Mouse (Mus musculus) urinary bladder, postnatal 14 days (tissue): Measurements from ENCODE around the gene Casp7.
A peak's percentile ranks its signal among the peaks of the same experiment; 100 is the strongest.

Experiments used
- DNase-seq: peaks from one replicate; pipeline ENCODE4 v3.0.0; 2021; ENCODE audit warnings: low spot score

Gene Casp7

DNA sequence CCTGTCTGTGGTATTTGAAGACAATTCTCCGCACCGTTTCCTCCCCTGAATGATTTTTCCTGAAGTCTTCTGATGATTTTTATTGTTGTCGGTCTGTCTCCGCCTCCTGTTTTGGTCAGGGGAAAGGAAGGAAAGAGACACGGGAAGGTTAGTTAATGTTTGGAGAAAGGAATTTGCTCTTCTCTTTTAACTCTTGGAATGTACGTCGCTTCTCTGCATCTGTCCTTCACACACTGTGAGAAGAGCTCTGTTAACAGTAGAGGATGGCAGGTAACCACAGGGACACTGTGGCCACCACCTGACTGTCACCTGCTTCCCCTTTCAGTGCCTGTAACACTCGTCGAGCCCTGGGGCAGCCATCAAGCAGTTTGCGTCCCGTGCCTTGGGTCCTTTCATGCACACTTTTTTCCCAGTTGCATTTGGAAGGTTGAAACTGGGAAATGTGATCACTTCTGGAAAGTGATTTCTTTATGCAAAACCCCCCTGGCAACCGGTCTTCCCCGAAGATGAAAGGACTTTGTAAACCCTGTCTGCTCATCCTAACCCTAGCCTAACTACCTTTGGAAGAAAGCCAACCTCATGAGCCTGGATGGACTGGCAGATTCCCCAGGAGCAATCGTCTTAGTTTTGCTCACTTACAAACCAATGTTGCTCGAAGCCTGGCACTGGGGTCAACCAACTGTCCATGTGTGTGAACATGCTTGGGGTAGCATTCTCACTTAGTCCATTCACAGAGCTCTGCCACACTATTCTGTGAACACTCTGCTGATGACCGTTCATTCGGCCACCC lies 27.9 kb downstream of the Casp7 start:
- DNase-seq = no peak

GRCm38 (mm10) chr19:56425492-56425891 lies 28.6 kb downstream of the Casp7 start:
- no peak for DNase-seq

- no peak for DNase-seq
These were observed 33.4 kb downstream of the Casp7 start for GRCm38 (mm10) chr19:56430369-56430768.

GRCm38 (mm10) chr19:56432706-56433105 lies 35.8 kb downstream of the Casp7 start:
- no peak for DNase-seq

DNA sequence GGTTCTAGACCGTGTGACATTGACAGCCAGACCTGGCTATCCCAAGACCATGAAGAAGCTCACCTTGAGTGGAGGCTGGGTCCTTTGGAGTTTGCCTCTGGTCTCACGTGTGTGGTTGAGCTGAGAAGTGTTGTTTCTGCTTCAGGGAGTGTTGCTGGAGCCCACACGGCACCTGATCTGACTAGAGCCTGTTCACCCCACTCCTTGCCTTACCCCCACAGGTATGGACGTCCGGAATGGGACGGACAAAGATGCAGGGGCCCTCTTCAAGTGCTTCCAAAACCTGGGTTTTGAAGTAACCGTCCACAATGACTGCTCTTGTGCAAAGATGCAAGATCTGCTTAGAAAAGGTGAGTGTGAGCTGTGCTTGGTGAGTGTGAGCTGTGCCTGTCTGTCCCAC lies 36.7 kb downstream of the Casp7 start:
- DNase-seq = no peak

DNA sequence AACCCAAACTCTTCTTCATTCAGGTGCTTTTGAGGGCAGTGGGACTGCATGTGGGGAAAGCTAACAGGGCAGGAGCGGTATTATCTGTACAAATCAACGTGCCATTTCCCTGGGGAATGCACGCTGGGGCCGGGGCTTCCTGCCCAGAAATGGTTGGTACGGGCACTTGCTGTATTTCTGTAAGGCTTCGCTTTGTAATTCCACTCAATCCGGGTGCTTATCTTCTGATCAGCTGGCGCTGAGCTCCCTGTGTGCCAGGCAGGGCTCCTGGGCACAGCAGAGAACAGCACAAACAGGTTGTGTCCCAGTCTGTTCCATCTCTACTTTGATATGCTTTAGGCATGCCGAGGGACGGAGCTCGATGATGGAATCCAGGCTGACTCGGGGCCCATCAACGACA lies 39.5 kb downstream of the Casp7 start:
- DNase-seq = peak; percentile 53

DNA sequence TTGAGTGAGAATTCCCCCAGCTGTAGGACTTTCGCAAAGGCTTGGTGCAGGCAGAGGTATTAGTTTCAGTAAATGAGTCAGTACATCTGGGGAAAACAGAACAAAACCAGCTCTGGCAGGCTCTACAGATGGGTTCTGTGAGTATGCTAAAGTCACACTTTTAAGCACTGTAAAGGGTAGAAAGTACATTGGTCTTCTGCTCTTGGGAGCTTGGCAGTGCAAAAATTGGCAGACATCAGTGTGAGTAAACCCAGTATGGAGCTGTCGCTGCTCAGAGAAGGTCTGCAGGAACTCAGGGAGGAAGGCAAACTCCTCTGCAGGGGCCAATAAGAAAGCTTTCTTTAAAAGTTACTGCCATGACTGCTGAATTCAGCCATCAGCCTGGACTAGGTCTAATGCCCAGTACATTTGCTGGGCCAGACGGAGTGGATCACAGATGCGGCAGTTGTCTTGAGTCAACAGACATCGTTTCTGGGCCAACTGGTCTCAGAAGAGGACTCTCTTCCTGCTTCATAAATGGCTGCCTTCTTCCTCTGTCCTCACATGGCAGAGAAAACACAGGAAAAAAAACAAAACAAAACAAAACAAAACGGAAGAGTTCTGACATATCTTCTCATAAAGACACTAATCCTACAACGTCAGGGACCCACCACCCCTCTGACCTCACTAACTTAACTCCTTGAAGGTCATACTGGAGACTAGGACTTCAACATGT lies 41.6 kb downstream of the Casp7 start:
- DNase-seq = peak; percentile 46

GRCm38 (mm10) chr19:56439072-56439434 lies 42.1 kb downstream of the Casp7 start:
- no peak for DNase-seq

GRCm38 (mm10) chr19:56443445-56443844 lies 46.5 kb downstream of the Casp7 start:
- no peak for DNase-seq

DNA sequence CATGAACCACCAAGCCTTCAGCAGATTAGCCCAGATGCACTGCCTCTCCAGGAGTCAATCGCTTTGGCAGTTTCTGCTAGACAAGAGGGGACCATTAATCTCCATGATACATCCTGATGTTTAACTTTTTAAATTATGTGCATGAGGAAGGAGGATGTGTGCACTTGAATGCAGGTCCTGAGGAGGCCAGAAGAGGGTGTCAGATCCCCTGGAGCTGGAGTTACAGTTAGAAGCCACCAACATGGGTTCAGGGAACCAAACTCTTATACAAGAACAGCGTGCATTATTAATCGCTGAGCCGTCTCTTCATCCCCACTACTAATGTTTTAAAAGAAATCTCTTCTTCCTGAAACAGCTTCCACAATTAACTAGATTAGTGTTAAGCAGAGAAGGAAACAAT lies 51.9 kb downstream of the Casp7 start:
- no peak for DNase-seq

GRCm38 (mm10) chr19:56449537-56449936 lies 52.6 kb downstream of the Casp7 start:
- no peak for DNase-seq

DNA sequence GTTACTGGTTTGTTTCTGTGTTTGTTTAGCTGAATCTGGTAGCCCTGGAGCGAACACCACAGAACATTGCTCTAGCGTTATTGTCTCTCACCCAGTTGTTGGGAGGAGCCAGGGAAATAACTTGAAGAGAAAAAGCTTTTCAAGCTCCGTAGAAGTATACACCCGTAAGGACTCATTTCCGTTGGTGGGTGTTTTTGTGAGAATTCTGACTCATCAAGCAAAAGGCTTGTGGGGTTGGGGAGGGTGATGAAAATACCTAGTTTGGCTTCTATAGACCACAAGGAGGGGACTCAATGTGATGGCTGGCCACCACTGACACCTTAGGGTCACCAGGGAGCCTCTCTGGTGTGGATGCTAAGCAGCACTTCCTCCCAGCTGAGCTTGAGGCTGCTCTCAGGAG lies 54.0 kb downstream of the Casp7 start:
- no peak for DNase-seq

- no peak for DNase-seq
These were observed 54.9 kb downstream of the Casp7 start for GRCm38 (mm10) chr19:56451867-56452266.

DNA sequence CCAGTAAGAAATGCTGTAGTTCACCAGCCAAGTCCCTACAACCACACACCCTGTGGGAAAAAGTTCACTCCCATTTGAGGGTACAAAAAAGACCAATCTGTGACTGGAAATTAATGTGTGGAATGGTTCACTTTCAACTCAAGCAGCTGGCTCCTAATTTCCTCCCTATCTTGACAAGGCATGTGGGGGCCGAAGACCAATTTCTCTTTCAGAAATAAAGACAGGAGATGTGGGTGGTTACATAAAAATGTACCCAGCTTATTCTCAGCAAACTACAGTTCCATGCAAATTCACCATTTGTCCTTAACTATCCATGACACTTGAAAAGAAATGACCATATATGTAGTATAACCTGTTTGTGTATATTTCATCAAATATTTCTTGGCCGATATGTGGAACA lies 55.5 kb downstream of the Casp7 start:
- no peak for DNase-seq

DNA sequence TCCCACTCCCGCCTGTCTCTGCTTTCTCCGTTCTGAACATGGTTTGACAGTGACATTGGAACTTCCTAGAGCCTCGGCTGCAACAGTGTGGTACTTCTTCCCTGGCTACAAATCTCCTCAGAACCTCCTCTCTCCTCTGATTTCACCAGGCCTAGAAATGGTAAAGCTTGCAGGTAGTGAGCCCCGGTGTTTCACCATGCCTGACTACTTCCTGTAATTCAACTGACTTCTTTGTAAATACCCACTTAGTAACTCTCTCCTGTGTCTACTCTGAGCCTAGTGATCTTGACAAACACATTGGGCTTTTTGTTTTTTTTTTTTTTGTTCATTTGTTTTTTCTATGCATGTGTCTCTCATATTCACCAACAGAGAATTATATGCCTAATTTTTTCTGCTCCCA lies 57.9 kb downstream of the Casp7 start:
- no peak for DNase-seq

GRCm38 (mm10) chr19:56455369-56455768 lies 58.4 kb downstream of the Casp7 start:
- no peak for DNase-seq

DNA sequence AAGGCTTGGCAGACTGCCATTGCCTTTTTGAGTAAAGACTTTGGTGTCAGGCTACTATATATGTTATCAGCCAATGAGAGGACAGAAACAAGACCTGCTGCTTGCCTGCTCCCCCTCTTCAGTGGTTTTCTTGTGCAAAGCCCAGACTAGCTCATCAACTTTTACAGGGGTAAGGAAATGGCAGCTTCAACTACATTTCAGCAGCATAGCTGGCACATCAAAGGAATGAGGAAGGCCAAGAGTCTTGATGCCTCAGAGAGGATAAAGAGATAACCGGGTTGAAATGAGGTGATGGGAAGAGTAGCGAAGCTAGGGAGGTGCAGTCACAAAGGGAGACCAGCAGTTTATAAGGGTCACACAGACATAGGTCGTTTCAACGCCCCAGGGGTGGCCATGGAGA lies 60.6 kb downstream of the Casp7 start:
- no peak for DNase-seq

DNA sequence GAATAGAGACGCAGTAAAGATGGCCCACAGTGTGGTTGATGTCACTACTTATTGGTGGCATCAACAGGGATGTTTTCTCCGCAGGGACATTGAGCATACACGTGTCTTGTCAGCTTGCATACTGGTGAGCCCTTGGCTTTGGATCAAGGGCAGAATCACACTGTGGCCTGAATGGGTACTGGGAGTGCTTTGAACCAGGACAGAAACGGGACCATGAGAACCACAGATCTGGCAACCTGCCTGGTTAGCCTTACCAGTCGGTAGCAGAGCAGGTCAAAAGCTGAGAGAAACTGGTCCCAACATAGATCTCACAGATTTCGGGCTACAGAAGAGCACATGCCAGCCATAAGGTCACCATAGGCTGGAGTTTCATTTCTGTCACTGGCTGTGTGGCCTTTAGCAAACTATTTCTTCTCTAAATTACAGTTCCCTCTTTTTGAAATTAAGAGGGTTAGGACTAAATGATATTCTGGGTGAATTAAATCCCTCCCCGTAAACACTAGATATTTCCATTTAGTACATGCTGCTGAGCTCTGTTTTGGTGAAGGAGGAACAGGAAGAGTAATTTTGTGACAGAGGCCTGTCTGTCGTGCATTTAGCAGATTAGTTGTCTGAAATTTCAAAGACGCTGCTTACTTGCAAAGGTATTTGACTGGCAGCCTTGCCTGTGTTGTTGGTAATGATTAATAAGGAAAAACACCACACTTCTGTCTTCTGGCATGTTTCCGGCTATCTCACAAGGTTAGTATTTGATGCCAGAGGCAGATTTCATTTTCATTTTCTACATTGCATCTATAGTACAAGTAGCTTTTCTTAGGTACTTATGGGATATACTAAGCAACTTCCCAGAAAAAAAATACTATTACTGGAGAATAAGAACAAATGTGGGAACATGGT lies 62.5 kb downstream of the Casp7 start:
- peak; percentile 31 for DNase-seq

GRCm38 (mm10) chr19:56460241-56460640 lies 63.3 kb downstream of the Casp7 start:
- no peak for DNase-seq

GRCm38 (mm10) chr19:56461522-56462101 lies 64.7 kb downstream of the Casp7 start, which contains the start of gene Plekhs1:
Plekhs1 (plus strand) TSS chr19:56461640.
- no peak for DNase-seq

- no peak for DNase-seq
These were observed 65.9 kb downstream of the Casp7 start for GRCm38 (mm10) chr19:56462786-56463185.

DNA sequence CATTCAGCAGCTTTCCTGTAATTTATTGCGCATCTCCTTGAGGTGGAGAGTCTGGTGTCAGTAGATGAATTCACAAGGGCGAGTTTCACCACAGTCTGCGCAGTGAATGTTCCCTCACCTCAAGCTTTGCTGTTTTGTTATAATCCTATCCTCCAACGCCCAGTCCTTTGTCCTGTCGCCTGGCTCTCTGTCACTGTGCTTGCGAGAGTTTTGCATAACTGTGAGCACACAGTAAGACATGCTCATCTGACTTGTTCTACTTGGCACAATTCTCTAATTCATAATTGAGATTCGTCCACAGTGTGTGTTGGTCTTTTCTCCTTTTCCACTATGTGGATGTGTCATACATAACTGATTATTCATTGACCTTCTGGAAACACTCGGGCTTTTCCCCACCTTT lies 69.6 kb downstream of the Casp7 start:
- no peak for DNase-seq
